Mouse (Mus musculus): ENCODE results near the gene Fam219a. TPM values are rescaled to one million over a fixed set of nuclear protein-coding genes. Genes with fewer than 3 reads are reported as not detected.

The Fam219a gene
- polyA plus RNA-seq, 1 experiment from 2014 or later = 2.7 TPM

DNA sequence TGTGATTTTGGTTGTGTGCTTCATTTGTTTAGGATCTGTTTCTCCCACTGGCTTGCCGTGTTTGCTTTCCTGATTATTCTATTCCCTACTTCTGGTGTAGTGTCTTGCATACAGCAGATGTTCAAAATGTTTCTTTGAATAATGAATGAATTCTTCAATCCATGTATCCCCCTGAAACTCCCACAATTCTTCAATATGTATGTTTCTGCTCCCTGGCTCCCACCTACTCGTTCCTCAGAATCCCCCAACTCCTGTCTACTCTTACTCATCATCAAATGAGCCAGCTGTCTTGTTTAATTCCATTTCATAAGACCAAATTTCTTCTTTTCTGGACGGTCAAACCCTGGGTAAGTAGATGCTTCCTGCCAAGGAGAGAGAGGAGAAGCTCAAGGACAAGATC is 12.2 kb downstream of the Fam219a start:
- ATAC-seq (ENCODE audit: low FRiP score, low TSS enrichment) = no peak
- Histone ChIP-seq H3K9me3 (ENCODE audit: control insufficient read depth, low read length) (no peaks in the 10 kb centered on the region), H3K4me1 (ENCODE audit: control insufficient read depth, insufficient read depth, low read length) (peaks cover 4% of the 10 kb centered on the region; the same call in 1 of the 2 replicates), H3K9ac (ENCODE audit: low read depth, low read length) (no peak overlapping the region), H3K4me3 (ENCODE audit: low read length) (no peak overlapping the region), H3K27me3 (ENCODE audit: control insufficient read depth, insufficient read depth, low read length) (no peaks in the 10 kb centered on the region), H3K4me2 (replicated peaks; ENCODE audit: low read depth, low read length) (no peak overlapping the region), H3K27ac (ENCODE audit: low read depth, low read length) (no peak overlapping the region), H3K36me3 (ENCODE audit: control insufficient read depth, insufficient read depth, low read length) (no peaks in the 10 kb centered on the region)
- 77% methylated on average over 3 of the region's 3 CpGs for WGBS

DNA sequence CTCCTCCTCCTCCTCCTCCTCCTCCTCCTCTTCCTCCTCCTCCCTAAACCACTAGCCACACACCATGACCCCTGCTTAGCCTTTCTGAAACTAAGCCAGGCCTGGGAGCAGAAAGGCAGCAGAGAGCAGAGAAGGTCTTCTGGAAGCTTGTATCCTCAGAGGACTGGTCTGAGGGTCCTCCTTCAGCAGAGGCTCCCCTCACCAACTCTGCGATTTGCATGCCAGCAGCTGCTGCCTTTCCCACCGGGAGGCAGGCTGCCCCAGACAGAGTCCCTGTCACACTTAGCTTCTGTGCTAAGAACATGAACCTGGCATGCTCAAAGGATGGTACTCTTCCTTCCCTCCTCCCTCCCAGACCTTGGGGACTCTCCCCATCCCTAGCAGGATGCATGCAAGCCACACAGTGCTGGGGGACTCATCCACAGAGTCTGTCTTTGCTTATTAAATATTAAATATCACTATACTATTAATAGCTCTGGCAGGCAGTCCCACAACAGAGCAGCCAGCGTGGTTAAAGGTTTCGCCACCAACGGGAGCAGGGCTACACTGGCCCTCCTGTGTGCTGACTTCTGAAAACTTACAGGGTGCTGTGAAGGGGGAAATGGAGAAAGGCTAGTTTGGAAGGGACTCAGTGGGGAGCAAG is 12.9 kb downstream of the Fam219a start:
- H3K27ac ChIP-seq (ENCODE audit: low read depth, low read length) = no peak overlapping the region
- no peak overlapping the region for H3K9ac ChIP-seq (ENCODE audit: low read depth, low read length)
- WGBS = 58% methylated on average over 5 of the region's 5 CpGs
- no peaks in the 10 kb centered on the region for H3K36me3 ChIP-seq (ENCODE audit: control insufficient read depth, insufficient read depth, low read length)
- no peak overlapping the region for H3K4me2 ChIP-seq (replicated peaks; ENCODE audit: low read depth, low read length)
- no peaks in the 10 kb centered on the region for H3K9me3 ChIP-seq (ENCODE audit: control insufficient read depth, low read length)
- no peaks in the 10 kb centered on the region for H3K27me3 ChIP-seq (ENCODE audit: control insufficient read depth, insufficient read depth, low read length)
- no peak for ATAC-seq (ENCODE audit: low FRiP score, low TSS enrichment)
- H3K4me3 ChIP-seq (ENCODE audit: low read length) = no peak overlapping the region
- H3K4me1 ChIP-seq (ENCODE audit: control insufficient read depth, insufficient read depth, low read length) = peaks cover 4% of the 10 kb centered on the region; the same call in 1 of the 2 replicates

DNA sequence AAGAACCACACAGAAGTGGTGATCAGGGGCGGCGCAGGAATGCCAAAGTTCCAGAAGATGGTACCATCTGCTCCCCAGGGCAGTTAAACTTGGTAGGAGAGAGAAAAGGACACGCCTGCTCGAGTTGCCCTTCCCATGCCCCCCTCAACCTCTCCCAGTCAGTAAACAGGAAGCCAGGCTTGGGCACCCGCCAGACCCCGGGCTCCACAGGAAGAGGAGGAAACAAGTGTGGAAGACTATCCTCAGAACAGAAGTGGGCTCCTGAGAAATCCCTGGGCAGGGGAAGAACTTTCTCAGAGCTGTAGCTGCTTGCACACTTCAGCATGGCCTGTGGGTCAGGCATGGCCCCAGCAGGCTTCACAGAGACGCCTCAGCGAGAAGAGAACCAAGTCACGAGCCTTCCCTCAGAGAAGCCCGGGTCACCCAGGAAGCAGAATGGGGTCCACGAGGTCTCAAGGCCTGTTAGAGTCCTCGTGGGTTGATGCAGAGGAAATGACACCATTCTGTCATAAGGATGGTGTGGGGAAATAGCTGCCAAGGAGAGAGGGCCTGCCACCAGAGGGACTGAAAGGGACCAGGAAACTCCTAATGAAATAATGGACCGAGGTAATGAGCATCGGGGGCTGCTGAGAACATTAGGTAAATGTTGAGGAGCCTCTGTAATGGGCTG is 14.2 kb downstream of the Fam219a start:
- Histone ChIP-seq H3K4me1 (ENCODE audit: control insufficient read depth, insufficient read depth, low read length) (peaks cover 4% of the 10 kb centered on the region; the same call in 1 of the 2 replicates), H3K9me3 (ENCODE audit: control insufficient read depth, low read length) (no peaks in the 10 kb centered on the region), H3K9ac (ENCODE audit: low read depth, low read length) (no peak overlapping the region), H3K27me3 (ENCODE audit: control insufficient read depth, insufficient read depth, low read length) (no peaks in the 10 kb centered on the region), H3K4me2 (replicated peaks; ENCODE audit: low read depth, low read length) (no peak overlapping the region), H3K36me3 (ENCODE audit: control insufficient read depth, insufficient read depth, low read length) (no peaks in the 10 kb centered on the region), H3K27ac (ENCODE audit: low read depth, low read length) (0 out of 2 replicates have a peak overlapping the region, but pooled peaks have one; percentile 39), H3K4me3 (ENCODE audit: low read length) (no peak overlapping the region)
- no peak for ATAC-seq (ENCODE audit: low FRiP score, low TSS enrichment)
- 61% methylated on average over 14 of the region's 14 CpGs for WGBS

DNA sequence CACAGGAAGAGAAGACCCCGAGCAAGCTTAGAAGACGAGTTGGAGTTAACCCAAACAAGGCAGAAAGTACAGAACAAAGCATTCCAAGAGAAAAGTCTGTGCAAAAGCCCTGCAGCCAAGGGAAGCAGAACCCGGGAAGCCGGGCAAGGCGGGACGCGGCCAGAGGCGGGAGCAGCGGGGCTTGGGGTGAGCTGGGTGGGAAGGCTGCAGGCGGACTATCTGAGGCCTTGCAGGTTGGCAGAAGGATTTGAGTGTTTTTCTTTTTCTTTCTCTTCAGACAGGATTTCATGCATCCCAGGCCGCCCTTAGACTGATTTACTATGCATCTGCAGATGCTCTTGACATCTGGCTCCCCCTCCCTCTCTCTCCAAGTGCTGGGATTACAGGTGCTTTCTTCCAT is 16.2 kb downstream of the Fam219a start:
- H3K9ac ChIP-seq (ENCODE audit: low read depth, low read length) = no peak overlapping the region
- H3K27me3 ChIP-seq (ENCODE audit: control insufficient read depth, insufficient read depth, low read length) = no peaks in the 10 kb centered on the region
- H3K4me2 ChIP-seq (replicated peaks; ENCODE audit: low read depth, low read length) = no peak overlapping the region
- ATAC-seq (ENCODE audit: low FRiP score, low TSS enrichment) = no peak
- WGBS = 75% methylated on average over 11 of the region's 11 CpGs
- H3K9me3 ChIP-seq (ENCODE audit: control insufficient read depth, low read length) = no peaks in the 10 kb centered on the region
- H3K27ac ChIP-seq (ENCODE audit: low read depth, low read length) = no peak overlapping the region
- H3K4me3 ChIP-seq (ENCODE audit: low read length) = no peak overlapping the region
- no peaks in the 10 kb centered on the region for H3K36me3 ChIP-seq (ENCODE audit: control insufficient read depth, insufficient read depth, low read length)
- peaks cover 4% of the 10 kb centered on the region; the same call in 1 of the 2 replicates for H3K4me1 ChIP-seq (ENCODE audit: control insufficient read depth, insufficient read depth, low read length)

DNA sequence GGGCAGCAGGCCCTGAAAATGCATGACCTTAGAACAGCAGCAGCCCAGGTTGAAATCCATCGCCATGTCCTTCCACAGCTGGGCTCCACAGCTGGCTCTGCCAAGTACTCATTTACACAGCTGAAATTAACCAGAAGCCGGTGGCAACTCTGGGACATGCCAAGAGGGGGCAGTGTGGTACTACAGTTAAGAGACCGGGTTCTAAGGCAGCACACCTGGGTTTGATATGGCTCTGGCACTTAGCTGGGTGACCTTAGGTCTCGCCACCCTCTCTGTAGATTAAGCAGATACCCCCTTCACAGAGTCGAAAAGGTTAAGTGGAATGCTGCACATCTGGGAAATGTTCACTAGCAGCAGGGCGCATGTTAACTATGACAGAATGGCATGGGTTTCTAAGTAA is 16.8 kb downstream of the Fam219a start:
- Histone ChIP-seq H3K9me3 (ENCODE audit: control insufficient read depth, low read length) (no peaks in the 10 kb centered on the region), H3K4me1 (ENCODE audit: control insufficient read depth, insufficient read depth, low read length) (peaks cover 4% of the 10 kb centered on the region; the same call in 1 of the 2 replicates), H3K27me3 (ENCODE audit: control insufficient read depth, insufficient read depth, low read length) (no peaks in the 10 kb centered on the region), H3K27ac (ENCODE audit: low read depth, low read length) (no peak overlapping the region), H3K4me3 (ENCODE audit: low read length) (no peak overlapping the region), H3K4me2 (replicated peaks; ENCODE audit: low read depth, low read length) (no peak overlapping the region), H3K9ac (ENCODE audit: low read depth, low read length) (no peak overlapping the region), H3K36me3 (ENCODE audit: control insufficient read depth, insufficient read depth, low read length) (no peaks in the 10 kb centered on the region)
- 35% methylated on average over 6 of the region's 6 CpGs for WGBS
- peak; percentile 32; the same call in 1 of the 2 replicates for ATAC-seq (ENCODE audit: low FRiP score, low TSS enrichment)

DNA sequence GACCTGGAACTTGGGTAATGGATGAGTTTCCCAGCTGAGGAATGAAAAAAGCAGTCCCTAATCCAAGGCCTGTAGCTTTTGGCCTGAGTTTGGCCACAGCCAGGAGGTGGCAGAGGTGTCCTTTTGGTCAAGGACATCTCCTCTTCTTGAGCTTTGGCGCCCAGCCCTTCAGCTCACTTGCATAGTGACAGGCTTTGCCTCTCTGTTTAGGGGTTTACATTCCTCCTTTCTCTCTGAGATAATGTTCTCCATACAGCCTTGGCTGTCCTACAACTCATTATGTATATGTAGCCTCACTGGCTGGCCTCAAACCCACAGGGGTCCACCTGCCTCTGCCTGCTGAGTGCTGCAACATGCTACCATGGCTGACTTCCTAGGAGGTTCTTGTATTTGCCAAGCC is 22.3 kb downstream of the Fam219a start:
- H3K4me3 ChIP-seq (ENCODE audit: low read length) = no peak overlapping the region
- H3K27ac ChIP-seq (ENCODE audit: low read depth, low read length) = no peak overlapping the region
- no peaks in the 10 kb centered on the region for H3K9me3 ChIP-seq (ENCODE audit: control insufficient read depth, low read length)
- no peak overlapping the region for H3K4me2 ChIP-seq (replicated peaks; ENCODE audit: low read depth, low read length)
- 71% methylated on average over 1 of the region's 1 CpGs for WGBS
- H3K4me1 ChIP-seq (ENCODE audit: control insufficient read depth, insufficient read depth, low read length) = no peaks in the 10 kb centered on the region
- no peak overlapping the region for H3K9ac ChIP-seq (ENCODE audit: low read depth, low read length)
- ATAC-seq (ENCODE audit: low FRiP score, low TSS enrichment) = no peak
- H3K27me3 ChIP-seq (ENCODE audit: control insufficient read depth, insufficient read depth, low read length) = no peaks in the 10 kb centered on the region
- H3K36me3 ChIP-seq (ENCODE audit: control insufficient read depth, insufficient read depth, low read length) = no peaks in the 10 kb centered on the region

DNA sequence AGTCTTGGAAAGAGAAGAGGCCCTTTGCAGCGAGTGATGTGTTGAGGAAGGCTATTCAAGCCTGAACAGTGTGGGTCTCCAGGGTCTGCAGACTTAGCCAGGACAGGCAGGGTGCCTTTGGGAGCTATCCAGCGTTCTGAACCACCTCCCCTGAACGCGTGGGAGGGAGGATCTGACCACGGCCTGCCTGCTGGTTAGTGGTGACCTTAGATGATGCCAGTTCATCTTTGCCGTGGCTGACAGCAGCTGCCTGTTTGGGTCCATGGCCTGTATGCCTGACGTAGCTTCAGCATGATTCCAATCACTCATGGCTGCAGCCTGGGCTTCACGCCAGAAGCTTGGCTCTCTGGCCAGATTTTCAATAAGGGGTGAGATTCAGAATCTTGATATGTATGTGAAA is 23.4 kb downstream of the Fam219a start:
- Histone ChIP-seq H3K27me3 (ENCODE audit: control insufficient read depth, insufficient read depth, low read length) (no peaks in the 10 kb centered on the region), H3K4me1 (ENCODE audit: control insufficient read depth, insufficient read depth, low read length) (no peaks in the 10 kb centered on the region), H3K27ac (ENCODE audit: low read depth, low read length) (no peak overlapping the region), H3K4me2 (replicated peaks; ENCODE audit: low read depth, low read length) (no peak overlapping the region), H3K9ac (ENCODE audit: low read depth, low read length) (no peak overlapping the region), H3K9me3 (ENCODE audit: control insufficient read depth, low read length) (no peaks in the 10 kb centered on the region), H3K4me3 (ENCODE audit: low read length) (no peak overlapping the region), H3K36me3 (ENCODE audit: control insufficient read depth, insufficient read depth, low read length) (no peaks in the 10 kb centered on the region)
- 14% methylated on average over 8 of the region's 8 CpGs for WGBS
- peak; percentile 71 for ATAC-seq (ENCODE audit: low FRiP score, low TSS enrichment)

DNA sequence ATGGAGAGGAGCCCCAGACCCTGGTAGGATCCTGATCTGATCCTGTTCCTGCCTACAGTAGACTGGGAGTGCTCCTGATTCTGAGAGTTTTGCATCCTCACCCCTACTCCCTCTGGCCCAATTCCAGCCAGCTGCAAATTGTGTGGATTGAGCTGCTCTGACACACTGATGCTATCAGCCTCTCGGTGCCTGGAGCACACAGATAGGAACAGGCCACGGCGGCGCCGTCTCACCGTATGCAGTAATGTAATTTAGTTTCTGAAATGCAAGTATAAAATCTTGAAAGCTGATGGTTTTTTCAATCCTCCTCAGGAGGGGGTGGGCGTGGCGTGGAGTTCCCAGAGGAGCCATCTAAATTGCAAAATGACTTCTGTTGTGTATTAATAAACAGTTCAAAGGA is 27.2 kb downstream of the Fam219a start:
- no peak for ATAC-seq (ENCODE audit: low FRiP score, low TSS enrichment)
- H3K4me3 ChIP-seq (ENCODE audit: low read length) = no peak overlapping the region
- no peak overlapping the region for H3K9ac ChIP-seq (ENCODE audit: low read depth, low read length)
- 69% methylated on average over 8 of the region's 8 CpGs for WGBS
- no peak overlapping the region for H3K27ac ChIP-seq (ENCODE audit: low read depth, low read length)
- no peaks in the 10 kb centered on the region for H3K36me3 ChIP-seq (ENCODE audit: control insufficient read depth, insufficient read depth, low read length)
- no peak overlapping the region for H3K4me2 ChIP-seq (replicated peaks; ENCODE audit: low read depth, low read length)
- no peaks in the 10 kb centered on the region; the same call in 1 of the 2 replicates for H3K9me3 ChIP-seq (ENCODE audit: control insufficient read depth, low read length)
- no peaks in the 10 kb centered on the region for H3K4me1 ChIP-seq (ENCODE audit: control insufficient read depth, insufficient read depth, low read length)
- no peaks in the 10 kb centered on the region for H3K27me3 ChIP-seq (ENCODE audit: control insufficient read depth, insufficient read depth, low read length)

DNA sequence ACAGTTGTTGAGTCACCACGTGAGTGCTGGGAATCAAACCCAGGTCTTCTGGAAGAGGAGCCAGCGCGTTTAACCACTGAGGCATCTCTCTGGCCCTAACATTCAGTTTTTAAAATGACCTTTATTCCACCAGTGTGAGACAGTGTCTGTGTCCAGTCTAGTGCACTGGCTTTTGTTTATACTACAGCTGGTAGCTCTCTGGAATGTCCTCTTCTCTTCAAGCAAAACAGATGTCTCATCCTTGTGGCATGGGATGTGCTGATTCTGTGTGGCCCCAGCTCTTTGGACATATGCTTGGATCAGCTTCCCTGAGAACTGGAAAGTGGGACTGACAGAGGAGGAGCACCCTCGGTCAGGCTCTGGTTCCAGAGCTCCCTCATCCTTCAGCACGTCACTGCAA is 34.5 kb downstream of the Fam219a start:
- 71% methylated on average over 5 of the region's 5 CpGs for WGBS
- Histone ChIP-seq H3K27ac (ENCODE audit: low read depth, low read length) (no peak overlapping the region), H3K4me2 (replicated peaks; ENCODE audit: low read depth, low read length) (no peak overlapping the region), H3K36me3 (ENCODE audit: control insufficient read depth, insufficient read depth, low read length) (no peaks in the 10 kb centered on the region), H3K4me1 (ENCODE audit: control insufficient read depth, insufficient read depth, low read length) (no peaks in the 10 kb centered on the region), H3K4me3 (ENCODE audit: low read length) (no peak overlapping the region), H3K27me3 (ENCODE audit: control insufficient read depth, insufficient read depth, low read length) (no peaks in the 10 kb centered on the region), H3K9ac (ENCODE audit: low read depth, low read length) (no peak overlapping the region), H3K9me3 (ENCODE audit: control insufficient read depth, low read length) (no peaks in the 10 kb centered on the region; the same call in 1 of the 2 replicates)
- no peak for ATAC-seq (ENCODE audit: low FRiP score, low TSS enrichment)

All from kidney, embryonic 14.5 days (tissue).